Mouse (Mus musculus) Patski (cell line): ENCODE measurements around the gene Barhl2. TPM values are rescaled to one million over a fixed set of nuclear protein-coding genes. Genes with fewer than 3 reads are reported as not detected.

Experiments
- ATAC-seq: fragments of 100-300 bp; one replicate; pipeline ENCODE4 v1.8.0; 2021
- CTCF ChIA-PET: fragments of 350-600 bp; sonication (Branson Sonifier 250); formaldehyde crosslinking; loops from one replicate; lab custom pipeline; 2022; ENCODE audit warnings: inconsistent platforms; lab: Charles Lee
- POLR2A ChIA-PET: fragments of 350-600 bp; sonication (Branson Sonifier 250); formaldehyde crosslinking; loops from one replicate; lab custom pipeline; 2022; ENCODE audit warnings: antibody characterized with exemption, inconsistent platforms; lab: Charles Lee
- DNase-seq: peaks from one replicate; pipeline ENCODE4 v3.0.0-alpha.2; 2011; ENCODE audit warnings: low read depth, low spot score
- H3K27me3 ChIP-seq: fragments of 371-371 bp; one replicate; pipeline ENCODE4 v1.5.1; 2021
- CTCF ChIP-seq: fragments of 100-300 bp; IDR thresholded peaks from one replicate; pipeline ENCODE4 v1.5.1; 2021
- in situ Hi-C: fragments of 300-500 bp; cut with MboI; formaldehyde crosslinking; loops from 3 replicates; pipeline ENCODE4 v1.11.1; 2018; ENCODE audit warnings: low pct_unique_long_range_greater_than_20kb, mixed read lengths
- polyA plus RNA-seq: library from polyadenylated mRNA; unstranded; gene quantifications from one replicate; pipeline ENCODE4 v1.2.3, GENCODE M21; 2021

Gene Barhl2
- polyA plus RNA-seq, 1 experiment from 2014 or later = not detected

GRCm38 (mm10) chr5:106447951-106448797 lies 9.8 kb downstream of the Barhl2 start:
- H3K27me3 ChIP-seq = peaks cover 70% of the 10 kb centered on the region
- no peak for DNase-seq
- in situ Hi-C loops = no loop called here
- no peak for ATAC-seq
- ChIA-PET CTCF (interaction anchor here (1.5 kb wide), 1 partner anchor 16 kb away, joined by 3 read pairs; no protein-coding TSS in a partner anchor), POLR2A (no interaction called here)
- TF ChIP-seq CTCF = no peak

GRCm38 (mm10) chr5:106447091-106447820 lies 10.7 kb downstream of the Barhl2 start:
- peaks cover 71% of the 10 kb centered on the region for H3K27me3 ChIP-seq
- ChIA-PET POLR2A (no interaction called here), CTCF (no interaction called here)
- no peak for TF ChIP-seq CTCF
- DNase-seq = no peak
- no peak for ATAC-seq
- in situ Hi-C loops = no loop called here

- ChIA-PET CTCF (no interaction called here), POLR2A (no interaction called here)
- TF ChIP-seq CTCF = no peak
- DNase-seq (no peak), ATAC-seq (no peak)
- peaks cover 71% of the 10 kb centered on the region for H3K27me3 ChIP-seq
- in situ Hi-C loops = no loop called here
Observed at GRCm38 (mm10) chr5:106446593-106446992, 11.4 kb downstream of the Barhl2 start.

GRCm38 (mm10) chr5:106445681-106446080 lies 12.3 kb downstream of the Barhl2 start:
- no peak for DNase-seq
- CTCF ChIA-PET = no interaction called here
- in situ Hi-C loops = no loop called here
- peaks cover 74% of the 10 kb centered on the region for H3K27me3 ChIP-seq
- no peak for TF ChIP-seq CTCF
- POLR2A ChIA-PET = no interaction called here
- no peak for ATAC-seq

GRCm38 (mm10) chr5:106438916-106439315 lies 19.1 kb downstream of the Barhl2 start:
- ATAC-seq (no peak), DNase-seq (no peak)
- ChIA-PET POLR2A (no interaction called here), CTCF (no interaction called here)
- in situ Hi-C loops = no loop called here
- TF ChIP-seq CTCF = no peak
- H3K27me3 ChIP-seq = peaks cover 77% of the 10 kb centered on the region

GRCm38 (mm10) chr5:106426069-106426468 lies 31.9 kb downstream of the Barhl2 start:
- peaks cover 21% of the 10 kb centered on the region for H3K27me3 ChIP-seq
- ChIA-PET POLR2A (no interaction called here), CTCF (no interaction called here)
- TF ChIP-seq CTCF = no peak
- ATAC-seq = no peak
- no peak for DNase-seq
- in situ Hi-C loops = no loop called here

GRCm38 (mm10) chr5:106420871-106421270 lies 37.1 kb downstream of the Barhl2 start:
- DNase-seq = no peak
- ATAC-seq = no peak
- ChIA-PET POLR2A (no interaction called here), CTCF (no interaction called here)
- peaks cover 14% of the 10 kb centered on the region for H3K27me3 ChIP-seq
- no peak for TF ChIP-seq CTCF
- in situ Hi-C loops = no loop called here

- DNase-seq (no peak), ATAC-seq (no peak)
- ChIA-PET POLR2A (no interaction called here), CTCF (no interaction called here)
- no peak for TF ChIP-seq CTCF
- in situ Hi-C loops = no loop called here
- H3K27me3 ChIP-seq = peaks cover 14% of the 10 kb centered on the region
Observed at GRCm38 (mm10) chr5:106420370-106420769, 37.6 kb downstream of the Barhl2 start.

- ATAC-seq (no peak), DNase-seq (no peak)
- CTCF ChIA-PET = interaction anchor here (1.7 kb wide), 1 partner anchor 21 kb away, joined by 5 read pairs; no protein-coding TSS in a partner anchor
- peak; percentile 37 for TF ChIP-seq CTCF
- in situ Hi-C loops = no loop called here
- POLR2A ChIA-PET = no interaction called here
- H3K27me3 ChIP-seq = peaks cover 4% of the 10 kb centered on the region
Observed at GRCm38 (mm10) chr5:106417210-106417609, 40.8 kb downstream of the Barhl2 start.

- ChIA-PET CTCF (interaction anchor here (1.7 kb wide), 1 partner anchor 21 kb away, joined by 5 read pairs; no protein-coding TSS in a partner anchor), POLR2A (no interaction called here)
- in situ Hi-C loops = no loop called here
- TF ChIP-seq CTCF = no peak
- peaks cover 4% of the 10 kb centered on the region for H3K27me3 ChIP-seq
- ATAC-seq (no peak), DNase-seq (no peak)
Observed at GRCm38 (mm10) chr5:106416550-106416949, 41.4 kb downstream of the Barhl2 start.

- TF ChIP-seq CTCF = no peak
- ATAC-seq = no peak
- in situ Hi-C loops = no loop called here
- ChIA-PET POLR2A (no interaction called here), CTCF (interaction anchor here (1.7 kb wide), 1 partner anchor 22 kb away, joined by 5 read pairs; no protein-coding TSS in a partner anchor)
- DNase-seq = no peak
- H3K27me3 ChIP-seq = peaks cover 4% of the 10 kb centered on the region
Observed at GRCm38 (mm10) chr5:106415734-106416133, 42.2 kb downstream of the Barhl2 start.
